Mouse (Mus musculus) bone marrow macrophage, adult 2 months (primary cell): ENCODE results near the gene Bdnf.

Experiments used
- CTCF ChIP-seq: IDR thresholded peaks from 2 replicates; pipeline ENCODE4 v1.5.1; 2012; ENCODE audit warnings: low read depth, mild to moderate bottlenecking, low read length, moderate library complexity
- POLR2A ChIP-seq: IDR thresholded peaks from 2 replicates; pipeline ENCODE4 v1.6.1; 2012; ENCODE audit warnings: mild to moderate bottlenecking, low read depth, low read length, borderline replicate concordance

DNA sequence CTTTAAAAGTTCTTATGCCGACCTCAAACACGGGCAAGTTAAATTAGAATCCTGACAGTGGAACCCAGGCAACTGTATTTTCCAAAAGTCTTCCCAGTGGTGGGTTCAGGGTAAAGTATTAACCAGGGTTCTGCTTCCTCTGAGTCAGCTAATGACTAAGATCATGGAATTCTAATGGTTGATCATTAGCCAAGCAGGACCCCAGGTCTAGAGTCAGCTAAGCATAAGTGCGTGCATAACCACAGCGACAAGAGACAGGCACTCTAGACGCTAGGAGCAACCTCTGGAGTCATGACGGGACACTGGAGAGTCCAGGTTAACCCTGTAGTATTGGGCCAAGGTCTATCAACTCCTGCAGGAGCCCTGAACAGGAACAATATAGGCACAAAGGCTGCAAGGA lies 60.2 kb downstream of the Bdnf start:
- TF ChIP-seq CTCF (no peak), POLR2A (no peak)
